Mouse (Mus musculus): ENCODE data around the gene Cdkal1. TPM values are rescaled to one million over a fixed set of nuclear protein-coding genes. Genes with fewer than 3 reads are reported as not detected.
A peak's percentile ranks its signal among the peaks of the same experiment; 100 is the strongest.

The Cdkal1 gene
- total and polyA plus RNA-seq, 2 experiments from 2014 or later: 17.4 to 17.6 TPM

DNA sequence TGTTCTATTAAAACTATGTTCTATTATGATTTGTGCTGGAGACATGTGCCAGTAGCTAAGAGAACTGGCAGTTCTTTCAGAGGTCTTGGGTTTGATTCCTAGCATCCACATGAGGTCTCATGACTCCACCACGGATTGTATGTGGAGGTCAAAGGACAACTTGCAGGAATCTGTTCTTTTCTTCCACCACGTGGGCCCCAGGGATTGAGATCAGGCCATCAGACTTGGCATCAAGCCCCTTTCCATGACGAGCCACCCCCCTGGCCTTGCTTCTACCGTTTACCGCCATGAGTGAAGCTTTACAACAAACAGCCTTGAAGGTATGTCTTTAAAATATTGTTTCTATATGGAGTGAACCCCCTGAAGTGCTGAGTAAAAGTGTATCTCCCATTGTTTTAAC is 651.6 kb downstream of the Cdkal1 start:
- Histone ChIP-seq H3K4me1 (ENCODE audit: insufficient read depth, low read length) (no peaks in the 10 kb centered on the region), H3K4me3 (ENCODE audit: low read depth, low read length) (no peak overlapping the region), H3K27me3 (ENCODE audit: insufficient read depth, low read length) (no peaks in the 10 kb centered on the region), H3K4me2 (ENCODE audit: low read depth, low read length, poor library complexity, severe bottlenecking) (no peak overlapping the region), H3K27ac (ENCODE audit: low read depth, low read length) (no peak overlapping the region), H3K9me3 (ENCODE audit: low read length) (no peaks in the 10 kb centered on the region), H3K36me3 (ENCODE audit: insufficient read depth, low read length) (no peaks in the 10 kb centered on the region), H3K9ac (replicated peaks; ENCODE audit: low read length, poor library complexity, severe bottlenecking) (no peak overlapping the region)
- WGBS: 80% methylated on average over 5 of the region's 5 CpGs
- TF ChIP-seq CTCF (IDR thresholded peaks at IDR 0.05): no peak
- ATAC-seq (ENCODE audit: low FRiP score) (no peak), DNase-seq (ENCODE audit: low spot score) (no peak)

DNA sequence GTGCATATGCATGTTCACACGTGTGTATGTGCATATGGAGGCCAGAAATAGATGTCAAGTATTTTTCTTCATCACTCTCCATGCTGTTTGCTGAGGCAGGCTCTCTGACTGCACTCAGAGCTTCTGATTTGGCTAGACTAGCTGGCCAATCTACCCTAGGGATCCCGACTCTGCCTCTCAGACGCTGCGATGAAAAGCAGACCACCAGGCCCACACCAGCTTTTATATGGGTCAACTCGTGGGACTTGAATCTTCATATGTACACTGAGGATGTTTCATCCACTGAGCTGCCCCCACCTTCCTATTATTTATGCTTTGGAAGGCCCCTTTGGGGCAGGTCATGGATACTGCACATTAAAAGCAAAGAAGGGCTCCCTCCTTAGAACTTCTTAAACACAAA is 652.0 kb downstream of the Cdkal1 start:
- Histone ChIP-seq H3K9me3 (ENCODE audit: low read length) (no peaks in the 10 kb centered on the region), H3K4me3 (ENCODE audit: low read depth, low read length) (no peak overlapping the region), H3K4me2 (ENCODE audit: low read depth, low read length, poor library complexity, severe bottlenecking) (no peak overlapping the region), H3K9ac (replicated peaks; ENCODE audit: low read length, poor library complexity, severe bottlenecking) (no peak overlapping the region), H3K4me1 (ENCODE audit: insufficient read depth, low read length) (no peaks in the 10 kb centered on the region), H3K27me3 (ENCODE audit: insufficient read depth, low read length) (no peaks in the 10 kb centered on the region), H3K27ac (ENCODE audit: low read depth, low read length) (no peak overlapping the region), H3K36me3 (ENCODE audit: insufficient read depth, low read length) (no peaks in the 10 kb centered on the region)
- 86% methylated on average over 5 of the region's 5 CpGs for WGBS
- no peak for TF ChIP-seq CTCF (IDR thresholded peaks at IDR 0.05)
- ATAC-seq (ENCODE audit: low FRiP score): no peak
- no peak for DNase-seq (ENCODE audit: low spot score)

DNA sequence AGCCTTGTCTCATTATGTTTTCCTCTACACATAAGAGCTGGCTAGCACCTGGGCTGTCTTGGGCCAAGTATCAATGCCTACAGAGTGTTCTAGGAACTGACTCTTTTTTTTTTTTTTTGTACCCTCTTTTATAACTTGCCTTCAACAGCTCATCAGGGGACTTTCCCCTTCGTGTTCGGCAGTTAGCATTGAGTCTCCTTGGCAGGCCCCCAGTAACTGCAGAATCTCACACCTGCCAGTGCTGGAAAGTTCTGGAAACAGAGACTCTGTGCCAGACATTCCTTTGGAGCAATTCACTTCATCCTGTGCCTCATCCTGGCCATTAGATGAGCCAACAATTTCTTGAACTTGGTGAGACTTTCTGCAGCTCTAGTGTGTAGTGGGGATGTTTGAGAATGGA is 652.9 kb downstream of the Cdkal1 start:
- Histone ChIP-seq H3K9ac (replicated peaks; ENCODE audit: low read length, poor library complexity, severe bottlenecking) (no peak overlapping the region), H3K27me3 (ENCODE audit: insufficient read depth, low read length) (no peaks in the 10 kb centered on the region), H3K4me3 (ENCODE audit: low read depth, low read length) (no peak overlapping the region), H3K27ac (ENCODE audit: low read depth, low read length) (no peak overlapping the region), H3K36me3 (ENCODE audit: insufficient read depth, low read length) (no peaks in the 10 kb centered on the region), H3K4me1 (ENCODE audit: insufficient read depth, low read length) (no peaks in the 10 kb centered on the region), H3K4me2 (ENCODE audit: low read depth, low read length, poor library complexity, severe bottlenecking) (no peak overlapping the region), H3K9me3 (ENCODE audit: low read length) (no peaks in the 10 kb centered on the region)
- TF ChIP-seq CTCF (IDR thresholded peaks at IDR 0.05): no peak
- 56% methylated on average over 2 of the region's 2 CpGs for WGBS
- peak; percentile 31 for DNase-seq (ENCODE audit: low spot score)
- ATAC-seq (ENCODE audit: low FRiP score): no peak

DNA sequence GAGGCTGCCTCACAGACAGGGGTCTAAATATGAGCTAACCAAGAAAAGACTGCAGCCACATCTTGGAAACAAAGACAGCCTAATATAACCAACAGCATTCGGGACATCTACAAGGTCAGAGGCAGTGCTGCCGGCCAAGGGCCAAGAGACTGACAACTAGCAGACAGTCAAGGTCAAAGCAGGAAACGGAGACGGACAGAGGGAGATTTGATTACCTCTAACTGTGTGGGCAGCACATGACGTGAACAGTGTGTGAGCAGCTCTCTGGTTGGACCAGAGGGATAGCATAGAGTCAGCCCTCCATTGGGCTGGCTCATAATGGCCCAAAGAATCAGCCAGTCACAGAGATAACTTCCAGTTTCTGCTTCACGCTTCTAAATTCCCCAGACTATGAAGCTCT is 655.8 kb downstream of the Cdkal1 start:
- Histone ChIP-seq H3K9me3 (ENCODE audit: low read length) (no peaks in the 10 kb centered on the region), H3K4me2 (ENCODE audit: low read depth, low read length, poor library complexity, severe bottlenecking) (no peak overlapping the region), H3K4me3 (ENCODE audit: low read depth, low read length) (no peak overlapping the region), H3K4me1 (ENCODE audit: insufficient read depth, low read length) (0 out of 2 replicates have a peak, but pooled peaks cover 3% of the 10 kb centered on the region), H3K27me3 (ENCODE audit: insufficient read depth, low read length) (no peaks in the 10 kb centered on the region), H3K36me3 (ENCODE audit: insufficient read depth, low read length) (no peaks in the 10 kb centered on the region), H3K27ac (ENCODE audit: low read depth, low read length) (no peak overlapping the region), H3K9ac (replicated peaks; ENCODE audit: low read length, poor library complexity, severe bottlenecking) (no peak overlapping the region)
- ATAC-seq (ENCODE audit: low FRiP score) (no peak), DNase-seq (ENCODE audit: low spot score) (no peak)
- TF ChIP-seq CTCF (IDR thresholded peaks at IDR 0.05): no peak
- WGBS: 61% methylated on average over 6 of the region's 6 CpGs

DNA sequence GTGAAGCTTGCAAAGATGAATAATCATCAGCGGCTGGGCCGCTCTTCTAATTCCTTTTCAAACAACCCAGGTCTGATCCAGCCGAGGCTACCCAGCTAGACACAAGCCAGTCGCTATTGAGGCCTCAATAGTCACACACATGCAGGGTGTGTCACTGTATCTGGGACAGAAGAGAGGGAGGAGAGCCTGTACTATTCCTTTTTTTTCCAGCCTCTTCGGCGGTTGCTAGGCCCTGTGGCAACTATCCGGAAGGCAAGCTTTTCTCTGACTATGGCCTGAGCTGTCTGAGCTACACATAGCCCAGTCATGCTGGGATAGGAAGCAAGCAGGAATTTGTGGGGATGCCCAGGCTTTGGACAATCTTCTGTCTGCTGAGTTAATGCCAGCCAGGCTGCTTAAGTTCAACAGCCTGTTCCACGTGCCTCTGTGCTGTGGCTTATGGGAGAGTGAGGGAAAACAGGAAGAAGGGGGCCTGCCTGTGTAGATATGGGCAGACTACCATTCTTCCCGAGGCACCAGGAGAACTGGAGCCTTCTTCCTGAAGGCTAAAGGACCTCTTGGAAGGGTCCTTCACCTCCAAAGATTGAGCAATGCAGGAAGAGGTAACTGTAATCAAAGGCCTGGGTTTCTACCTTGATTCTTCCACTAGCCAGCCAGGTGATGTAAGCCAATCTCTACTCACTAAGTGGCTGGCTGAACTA is 658.5 kb downstream of the Cdkal1 start:
- H3K9ac ChIP-seq (replicated peaks; ENCODE audit: low read length, poor library complexity, severe bottlenecking): no peak overlapping the region
- no peaks in the 10 kb centered on the region for H3K27me3 ChIP-seq (ENCODE audit: insufficient read depth, low read length)
- no peaks in the 10 kb centered on the region for H3K9me3 ChIP-seq (ENCODE audit: low read length)
- no peak overlapping the region for H3K4me3 ChIP-seq (ENCODE audit: low read depth, low read length)
- 22% methylated on average over 9 of the region's 9 CpGs for WGBS
- ATAC-seq (ENCODE audit: low FRiP score): peak; percentile 41; the same call in 1 of the 2 replicates
- DNase-seq (ENCODE audit: low spot score): peak; percentile 30
- H3K4me2 ChIP-seq (ENCODE audit: low read depth, low read length, poor library complexity, severe bottlenecking): no peak overlapping the region
- H3K27ac ChIP-seq (ENCODE audit: low read depth, low read length): peak overlapping the region; percentile 43; the same call in 1 of the 2 replicates
- TF ChIP-seq CTCF (IDR thresholded peaks at IDR 0.05): no peak
- 0 out of 2 replicates have a peak, but pooled peaks cover 3% of the 10 kb centered on the region for H3K4me1 ChIP-seq (ENCODE audit: insufficient read depth, low read length)
- H3K36me3 ChIP-seq (ENCODE audit: insufficient read depth, low read length): no peaks in the 10 kb centered on the region

DNA sequence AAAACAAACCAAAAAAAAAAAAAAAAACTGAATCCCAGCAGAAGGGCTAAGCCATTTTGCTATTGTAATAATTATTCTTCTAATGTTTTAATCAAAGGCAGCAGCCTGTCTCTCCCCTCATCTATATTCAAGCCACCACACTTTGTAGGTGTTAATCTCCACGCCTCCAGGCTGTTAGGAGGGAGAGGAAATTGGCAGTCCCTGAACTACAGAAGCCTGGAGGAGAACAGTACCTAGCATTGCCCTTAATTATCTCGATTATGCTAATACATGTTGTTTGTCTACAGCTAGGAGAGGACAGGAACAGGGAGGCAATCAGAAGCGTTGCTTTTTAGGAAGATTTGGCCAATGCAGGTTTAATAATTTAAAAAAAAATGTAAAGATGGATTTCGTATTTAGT is 659.8 kb downstream of the Cdkal1 start:
- 25% methylated on average over 4 of the region's 4 CpGs for WGBS
- peak; percentile 46 for DNase-seq (ENCODE audit: low spot score)
- Histone ChIP-seq H3K9ac (replicated peaks; ENCODE audit: low read length, poor library complexity, severe bottlenecking) (no peak overlapping the region), H3K27ac (ENCODE audit: low read depth, low read length) (0 out of 2 replicates have a peak overlapping the region, but pooled peaks have one; percentile 44), H3K4me3 (ENCODE audit: low read depth, low read length) (no peak overlapping the region), H3K4me1 (ENCODE audit: insufficient read depth, low read length) (0 out of 2 replicates have a peak, but pooled peaks cover 3% of the 10 kb centered on the region), H3K27me3 (ENCODE audit: insufficient read depth, low read length) (no peaks in the 10 kb centered on the region), H3K4me2 (ENCODE audit: low read depth, low read length, poor library complexity, severe bottlenecking) (no peak overlapping the region), H3K9me3 (ENCODE audit: low read length) (no peaks in the 10 kb centered on the region), H3K36me3 (ENCODE audit: insufficient read depth, low read length) (no peaks in the 10 kb centered on the region)
- ATAC-seq (ENCODE audit: low FRiP score): peak; percentile 63; the same call in 1 of the 2 replicates
- TF ChIP-seq CTCF (IDR thresholded peaks at IDR 0.05): no peak
